Mouse (Mus musculus) right cerebral cortex, postnatal 10 days (tissue): ENCODE measurements around the gene Epha2.
A peak's percentile ranks its signal among the peaks of the same experiment; 100 is the strongest.

Experiments
- DNase-seq, 2 experiments: peaks; one replicate each; pipeline ENCODE4 v3.0.0; 2021; ENCODE audit warnings: low spot score in 2 of 2

Epha2 gene

GRCm38 (mm10) chr4:141367997-141368791, 67.2 kb downstream of the Epha2 start, which contains the start of gene Fam131c:
TSS of gene Fam131c (plus strand) at chr4:141368220.
- DNase-seq, result peak in 1 of 2 experiments; percentile 38

DNA sequence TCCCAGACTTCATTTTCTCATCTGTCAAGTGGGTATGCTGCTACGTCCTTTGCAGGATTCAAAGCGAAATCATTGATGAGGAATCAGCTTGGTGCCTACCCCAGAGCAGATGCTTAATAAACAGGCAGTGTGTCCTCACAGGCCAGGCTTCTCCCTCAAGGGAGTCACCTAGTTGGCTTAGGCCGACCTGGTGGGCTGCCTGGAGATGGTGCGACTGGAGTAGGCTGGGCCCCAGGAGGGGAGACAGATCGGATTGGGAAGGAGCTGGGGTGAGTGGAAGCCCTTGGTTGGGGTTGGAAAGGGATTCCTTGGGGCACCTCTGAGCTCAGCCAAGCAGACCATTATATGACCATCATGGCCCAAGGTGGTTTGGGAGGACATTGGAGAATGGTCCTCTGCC, 71.4 kb downstream of the Epha2 start:
- DNase-seq, result no peak
